8 mouse cellular contexts compared by ENCODE assay signal in the genomic region with DNA sequence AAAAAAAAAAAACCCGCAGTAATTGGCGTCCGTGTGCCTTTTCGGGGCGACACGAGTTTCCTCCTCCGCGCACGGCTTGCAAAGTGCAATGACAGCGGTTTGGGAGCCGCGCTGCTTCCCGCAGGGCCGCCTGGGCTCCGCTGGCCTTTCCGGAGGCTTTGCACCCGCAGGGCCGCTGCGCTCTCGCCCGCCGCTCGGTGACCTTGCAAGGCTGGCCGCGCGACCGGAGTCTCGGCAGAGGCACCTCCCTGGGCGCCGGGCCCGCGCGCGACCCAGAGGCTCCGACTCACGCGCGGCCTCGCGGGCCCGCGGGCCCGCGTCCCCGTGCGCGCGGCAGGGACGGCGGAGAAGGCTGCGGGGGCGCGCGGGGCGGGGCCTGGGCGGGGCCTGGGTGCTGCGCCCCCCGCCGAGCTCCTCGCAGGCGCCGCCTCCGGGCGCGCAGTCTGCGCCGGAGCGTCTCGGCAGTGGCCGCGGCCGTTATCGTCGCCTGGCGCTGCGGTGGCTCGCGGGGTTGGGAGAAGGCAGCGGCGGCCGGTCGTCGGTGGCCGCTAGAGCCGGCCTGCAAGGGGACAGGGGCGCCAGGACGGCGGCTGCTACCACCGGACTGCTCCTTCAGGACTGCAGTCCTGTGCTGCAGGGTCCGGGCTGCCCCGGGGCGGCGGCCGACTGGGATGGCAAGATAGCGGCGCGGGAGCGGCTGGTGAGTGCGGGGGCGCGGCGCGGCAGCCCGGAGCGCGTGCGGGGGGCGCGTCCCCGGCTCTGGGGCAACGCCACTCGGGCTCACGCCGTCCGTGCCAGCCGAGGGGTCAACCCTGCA. TPM values are rescaled to one million over a fixed set of nuclear protein-coding genes. Genes with fewer than 3 reads are reported as not detected.
DNase-seq lines count a peak whose midpoint lies in the region; ATAC-seq lines count a peak whose summit lies in the region.

No protein-coding gene starts in this region.

- H3K9ac ChIP-seq in hindbrain, embryonic 14.5 days = peak overlapping the region; percentile 88

- peak; percentile 94 for DNase-seq in Muller cell, postnatal 12 days (ENCODE audit: inconsistent ontology term)
- DNase-seq in cerebellum, postnatal 10 days = peak; percentile 91 to 94
- DNase-seq in frontal cortex, postnatal 36 days (ENCODE audit: low spot score in 2 of 2) = peak; percentile 82 to 85
- DNase-seq in hindbrain, embryonic 14.5 days (ENCODE audit: low spot score) = peak; percentile 90
- peak; percentile 72 for DNase-seq in left cerebral cortex, adult 11 months (ENCODE audit: low spot score)
- DNase-seq in lung, postnatal 14 days = peak; percentile 89
- DNase-seq in retina, postnatal 1 day = peak; percentile 94
- peak; percentile 83 for DNase-seq in thymus, postnatal 4 days

- H3K27ac ChIP-seq in hindbrain, embryonic 14.5 days = peak overlapping the region; percentile 90

- H3K9me3 ChIP-seq in hindbrain, embryonic 14.5 days (ENCODE audit: control insufficient read depth, low read length) = no peaks in the 10 kb centered on the region

- WGBS in hindbrain, embryonic 14.5 days = under 1% methylated on average over 95 of the region's 116 CpGs

- H3K4me3 ChIP-seq in hindbrain, embryonic 14.5 days (replicated peaks; ENCODE audit: low read length) = peak overlapping the region; percentile 87

- H3K4me2 ChIP-seq in hindbrain, embryonic 14.5 days (replicated peaks) = peak overlapping the region; percentile 89

- H3K4me1 ChIP-seq in hindbrain, embryonic 14.5 days (replicated peaks; ENCODE audit: control insufficient read depth, insufficient read depth, low read length) = peaks cover 13% of the 10 kb centered on the region; the same call in 1 of the 2 replicates

- peak; percentile 94 for ATAC-seq in hindbrain, embryonic 14.5 days (ENCODE audit: low FRiP score)

- H3K36me3 ChIP-seq in hindbrain, embryonic 14.5 days (replicated peaks; ENCODE audit: control insufficient read depth, insufficient read depth) = no peaks in the 10 kb centered on the region

- no peaks in the 10 kb centered on the region for H3K27me3 ChIP-seq in hindbrain, embryonic 14.5 days (ENCODE audit: control insufficient read depth, insufficient read depth, low read length)

RNA-seq across cellular contexts. Expression of gene Lifr, which starts 38.9 kb away (rescaled TPM):
- 35.2 and 38.7 TPM in 2 replicates for polyA plus RNA-seq in hindbrain, embryonic 14.5 days (2014; fragmentation: Nextera tagmentation; extraction: Ambion mirVana)

Comparison
In these comparisons a context has a peak if more than half of its experiments do, and no peak if none do; other contexts are left out.
1. Peak in every context shown above with its lines: DNase-seq, ATAC-seq, H3K4me3 ChIP-seq and H3K27ac ChIP-seq.